Mouse (Mus musculus): ENCODE measurements around the gene Alb. TPM values are rescaled to one million over a fixed set of nuclear protein-coding genes. Genes with fewer than 3 reads are reported as not detected.

The Alb gene
- polyA plus RNA-seq, 1 experiment = 0.23 TPM

DNA sequence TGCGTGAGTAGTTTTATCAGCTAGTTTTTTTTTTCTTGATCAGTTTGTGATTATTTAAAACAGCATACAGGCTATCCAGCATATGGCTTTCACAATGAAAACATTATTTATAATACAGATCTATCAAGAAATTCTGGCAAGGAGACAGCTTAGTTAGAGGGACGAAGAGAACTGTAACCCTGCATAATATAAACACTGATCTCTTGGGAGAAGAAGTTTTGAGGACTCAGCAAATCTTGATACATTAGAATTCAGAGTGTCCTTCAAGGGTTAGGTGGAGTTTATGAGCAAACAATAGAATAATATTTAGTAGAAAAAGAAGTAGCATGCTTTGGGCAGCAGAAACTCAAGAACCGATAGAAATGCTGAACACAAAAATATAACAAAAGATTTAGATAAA, 10.1 kb downstream of the Alb start:
- TF ChIP-seq POLR2A (IDR thresholded peaks at IDR 0.05; ENCODE audit: control insufficient read depth, extremely low read depth, insufficient read depth, low read length, poor library complexity) (no peak), CTCF (IDR thresholded peaks at IDR 0.05; ENCODE audit: borderline replicate concordance, control insufficient read depth, extremely low read depth, insufficient read depth, low read length, poor library complexity) (no peak)
- Histone ChIP-seq H3K4me3 (ENCODE audit: control insufficient read depth, insufficient read depth, low read length) (no peak overlapping the region), H3K27ac (ENCODE audit: control insufficient read depth, insufficient read depth, low read length) (no peak overlapping the region), H3K4me1 (replicated peaks; ENCODE audit: control insufficient read depth, insufficient read depth, low read length) (no peaks in the 10 kb centered on the region), H3K36me3 (ENCODE audit: control insufficient read depth, insufficient read depth, low read length) (no peaks in the 10 kb centered on the region), H3K27me3 (ENCODE audit: control insufficient read depth, insufficient read depth, low read length) (no peaks in the 10 kb centered on the region)
- no peak for DNase-seq
- 97% methylated on average over 3 of the region's 3 CpGs for WGBS

DNA sequence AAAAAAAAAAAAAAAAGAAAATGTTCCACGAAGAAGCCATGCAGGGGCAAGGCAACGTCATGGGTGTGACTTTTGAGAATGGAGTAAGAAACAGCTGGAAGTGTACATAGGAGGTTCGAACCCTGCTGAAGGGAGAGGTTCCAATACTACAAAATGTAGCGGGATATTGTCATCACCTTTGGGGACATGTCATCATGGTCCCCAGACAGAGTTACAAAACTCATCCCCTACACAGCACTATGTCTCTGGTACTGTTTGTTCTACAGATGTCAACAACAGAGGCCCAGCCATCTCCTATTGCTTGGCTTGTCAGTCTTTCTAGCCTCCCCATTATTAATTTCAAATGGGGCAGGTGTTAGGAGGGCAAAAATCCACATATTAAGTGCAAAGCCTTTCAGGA, 13.2 kb downstream of the Alb start:
- Histone ChIP-seq H3K36me3 (ENCODE audit: control insufficient read depth, insufficient read depth, low read length) (no peaks in the 10 kb centered on the region), H3K4me1 (replicated peaks; ENCODE audit: control insufficient read depth, insufficient read depth, low read length) (no peaks in the 10 kb centered on the region), H3K27me3 (ENCODE audit: control insufficient read depth, insufficient read depth, low read length) (no peaks in the 10 kb centered on the region), H3K4me3 (ENCODE audit: control insufficient read depth, insufficient read depth, low read length) (no peak overlapping the region), H3K27ac (ENCODE audit: control insufficient read depth, insufficient read depth, low read length) (no peak overlapping the region)
- WGBS = 91% methylated on average over 4 of the region's 4 CpGs
- no peak for TF ChIP-seq CTCF (IDR thresholded peaks at IDR 0.05; ENCODE audit: borderline replicate concordance, control insufficient read depth, extremely low read depth, insufficient read depth, low read length, poor library complexity)
- TF ChIP-seq POLR2A (IDR thresholded peaks at IDR 0.05; ENCODE audit: control insufficient read depth, extremely low read depth, insufficient read depth, low read length, poor library complexity) = no peak
- no peak for DNase-seq

DNA sequence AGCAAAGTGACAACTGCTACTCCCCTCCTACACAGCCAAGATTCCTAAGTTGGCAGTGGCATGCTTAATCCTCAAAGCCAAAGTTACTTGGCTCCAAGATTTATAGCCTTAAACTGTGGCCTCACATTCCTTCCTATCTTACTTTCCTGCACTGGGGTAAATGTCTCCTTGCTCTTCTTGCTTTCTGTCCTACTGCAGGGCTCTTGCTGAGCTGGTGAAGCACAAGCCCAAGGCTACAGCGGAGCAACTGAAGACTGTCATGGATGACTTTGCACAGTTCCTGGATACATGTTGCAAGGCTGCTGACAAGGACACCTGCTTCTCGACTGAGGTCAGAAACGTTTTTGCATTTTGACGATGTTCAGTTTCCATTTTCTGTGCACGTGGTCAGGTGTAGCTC, 13.7 kb downstream of the Alb start:
- DNase-seq = no peak
- no peak for TF ChIP-seq CTCF (IDR thresholded peaks at IDR 0.05; ENCODE audit: borderline replicate concordance, control insufficient read depth, extremely low read depth, insufficient read depth, low read length, poor library complexity)
- TF ChIP-seq POLR2A (IDR thresholded peaks at IDR 0.05; ENCODE audit: control insufficient read depth, extremely low read depth, insufficient read depth, low read length, poor library complexity) = no peak
- no peak overlapping the region for H3K27ac ChIP-seq (ENCODE audit: control insufficient read depth, insufficient read depth, low read length)
- no peaks in the 10 kb centered on the region for H3K4me1 ChIP-seq (replicated peaks; ENCODE audit: control insufficient read depth, insufficient read depth, low read length)
- WGBS = 97% methylated on average over 5 of the region's 5 CpGs
- H3K27me3 ChIP-seq (ENCODE audit: control insufficient read depth, insufficient read depth, low read length) = no peaks in the 10 kb centered on the region
- H3K36me3 ChIP-seq (ENCODE audit: control insufficient read depth, insufficient read depth, low read length) = no peaks in the 10 kb centered on the region
- H3K4me3 ChIP-seq (ENCODE audit: control insufficient read depth, insufficient read depth, low read length) = no peak overlapping the region

DNA sequence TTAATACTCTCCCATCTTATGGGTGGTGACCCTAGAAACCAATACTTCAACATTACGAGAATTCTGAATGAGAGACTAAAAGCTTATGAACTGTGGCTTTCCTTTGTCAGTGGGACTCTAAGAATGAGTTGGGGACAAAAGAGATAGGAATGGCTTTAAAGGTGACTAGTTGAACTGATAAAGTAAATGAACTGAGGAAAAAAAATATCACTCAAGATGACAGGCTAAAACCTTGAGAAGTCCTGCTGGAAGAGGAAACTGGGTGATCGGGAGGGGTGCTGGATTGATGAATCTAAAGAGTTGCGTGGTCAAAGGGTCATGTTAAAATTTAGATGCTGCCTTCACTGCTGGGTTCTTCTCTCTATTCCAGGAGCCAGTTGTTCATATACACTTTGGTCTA, 16.0 kb downstream of the Alb start:
- 94% methylated on average over 3 of the region's 3 CpGs for WGBS
- Histone ChIP-seq H3K27ac (ENCODE audit: control insufficient read depth, insufficient read depth, low read length) (no peak overlapping the region), H3K4me1 (replicated peaks; ENCODE audit: control insufficient read depth, insufficient read depth, low read length) (no peaks in the 10 kb centered on the region), H3K36me3 (ENCODE audit: control insufficient read depth, insufficient read depth, low read length) (no peaks in the 10 kb centered on the region), H3K4me3 (ENCODE audit: control insufficient read depth, insufficient read depth, low read length) (no peak overlapping the region), H3K27me3 (ENCODE audit: control insufficient read depth, insufficient read depth, low read length) (no peaks in the 10 kb centered on the region)
- TF ChIP-seq CTCF (IDR thresholded peaks at IDR 0.05; ENCODE audit: borderline replicate concordance, control insufficient read depth, extremely low read depth, insufficient read depth, low read length, poor library complexity) (no peak), POLR2A (IDR thresholded peaks at IDR 0.05; ENCODE audit: control insufficient read depth, extremely low read depth, insufficient read depth, low read length, poor library complexity) (no peak)
- DNase-seq = no peak

DNA sequence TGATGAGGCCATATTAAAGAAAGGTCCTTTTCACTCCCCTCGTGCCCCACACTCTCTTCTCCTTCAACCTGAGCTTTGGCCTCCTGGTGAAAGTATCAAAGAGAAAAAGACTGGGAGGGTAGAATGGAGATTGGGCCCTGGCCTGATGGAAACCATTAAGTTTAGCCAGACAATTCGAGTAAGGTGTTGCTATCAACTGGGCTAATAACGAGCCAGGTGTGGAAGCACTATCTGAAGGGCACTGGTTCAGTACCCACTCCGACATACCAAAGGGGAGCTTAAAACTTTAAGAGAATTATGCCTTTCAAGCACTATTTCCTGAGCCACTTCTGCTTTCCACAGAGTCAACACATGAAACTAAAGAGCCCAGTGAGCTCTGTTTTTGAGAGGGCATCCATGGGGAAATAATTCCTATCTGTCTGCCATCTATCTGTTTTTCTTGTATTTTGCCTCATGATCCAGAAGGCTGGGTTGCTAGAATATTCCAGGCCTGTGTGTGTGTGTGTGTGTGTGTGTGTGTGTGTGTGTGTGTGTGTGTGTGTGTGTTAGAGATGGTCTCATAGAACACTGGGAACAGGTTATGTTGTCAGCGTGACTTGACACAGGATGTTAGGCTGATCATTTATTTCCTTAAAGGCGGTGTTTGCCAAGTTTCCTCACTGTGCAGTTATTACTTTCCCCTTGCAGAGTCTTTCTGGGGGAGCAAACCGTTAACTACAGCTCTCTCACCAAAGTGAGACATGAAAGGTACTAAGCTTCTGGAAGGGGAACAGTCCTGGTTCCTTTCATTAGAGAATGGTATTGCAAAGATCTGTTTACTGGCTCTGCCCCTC, 16.8 kb downstream of the Alb start:
- no peak overlapping the region for H3K27ac ChIP-seq (ENCODE audit: control insufficient read depth, insufficient read depth, low read length)
- DNase-seq = no peak
- H3K27me3 ChIP-seq (ENCODE audit: control insufficient read depth, insufficient read depth, low read length) = no peaks in the 10 kb centered on the region
- H3K36me3 ChIP-seq (ENCODE audit: control insufficient read depth, insufficient read depth, low read length) = no peaks in the 10 kb centered on the region
- WGBS = 42% methylated on average over 7 of the region's 7 CpGs
- H3K4me3 ChIP-seq (ENCODE audit: control insufficient read depth, insufficient read depth, low read length) = no peak overlapping the region
- no peaks in the 10 kb centered on the region for H3K4me1 ChIP-seq (replicated peaks; ENCODE audit: control insufficient read depth, insufficient read depth, low read length)
- TF ChIP-seq CTCF (IDR thresholded peaks at IDR 0.05; ENCODE audit: borderline replicate concordance, control insufficient read depth, extremely low read depth, insufficient read depth, low read length, poor library complexity) (no peak), POLR2A (IDR thresholded peaks at IDR 0.05; ENCODE audit: control insufficient read depth, extremely low read depth, insufficient read depth, low read length, poor library complexity) (no peak)

DNA sequence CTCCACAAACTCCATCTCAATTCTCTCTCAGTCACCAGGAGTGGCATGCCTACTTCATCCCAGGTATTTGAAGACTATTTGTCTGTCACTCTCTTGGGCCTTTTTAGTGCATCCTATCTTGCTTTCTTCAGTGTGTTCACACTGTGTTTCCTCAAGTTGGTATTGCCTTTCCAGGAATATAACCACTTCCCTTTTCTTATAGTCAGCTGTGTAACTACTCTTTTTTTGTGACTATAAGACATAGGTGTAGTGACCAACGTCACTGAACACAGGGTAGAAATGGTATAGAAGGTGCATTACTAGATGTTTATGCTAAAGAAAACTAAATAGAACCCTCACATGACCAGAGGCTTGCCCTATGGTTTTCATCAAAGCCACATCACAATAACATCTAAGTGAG, 18.2 kb downstream of the Alb start:
- no peak overlapping the region for H3K4me3 ChIP-seq (ENCODE audit: control insufficient read depth, insufficient read depth, low read length)
- no peaks in the 10 kb centered on the region for H3K27me3 ChIP-seq (ENCODE audit: control insufficient read depth, insufficient read depth, low read length)
- no peak for DNase-seq
- no peak for TF ChIP-seq CTCF (IDR thresholded peaks at IDR 0.05; ENCODE audit: borderline replicate concordance, control insufficient read depth, extremely low read depth, insufficient read depth, low read length, poor library complexity)
- no peak for TF ChIP-seq POLR2A (IDR thresholded peaks at IDR 0.05; ENCODE audit: control insufficient read depth, extremely low read depth, insufficient read depth, low read length, poor library complexity)
- no peak overlapping the region for H3K27ac ChIP-seq (ENCODE audit: control insufficient read depth, insufficient read depth, low read length)
- WGBS = 5% methylated on average over 1 of the region's 1 CpGs
- H3K4me1 ChIP-seq (replicated peaks; ENCODE audit: control insufficient read depth, insufficient read depth, low read length) = no peaks in the 10 kb centered on the region
- H3K36me3 ChIP-seq (ENCODE audit: control insufficient read depth, insufficient read depth, low read length) = no peaks in the 10 kb centered on the region
